Mouse (Mus musculus): Measurements from ENCODE around the gene Ablim1.

DNA sequence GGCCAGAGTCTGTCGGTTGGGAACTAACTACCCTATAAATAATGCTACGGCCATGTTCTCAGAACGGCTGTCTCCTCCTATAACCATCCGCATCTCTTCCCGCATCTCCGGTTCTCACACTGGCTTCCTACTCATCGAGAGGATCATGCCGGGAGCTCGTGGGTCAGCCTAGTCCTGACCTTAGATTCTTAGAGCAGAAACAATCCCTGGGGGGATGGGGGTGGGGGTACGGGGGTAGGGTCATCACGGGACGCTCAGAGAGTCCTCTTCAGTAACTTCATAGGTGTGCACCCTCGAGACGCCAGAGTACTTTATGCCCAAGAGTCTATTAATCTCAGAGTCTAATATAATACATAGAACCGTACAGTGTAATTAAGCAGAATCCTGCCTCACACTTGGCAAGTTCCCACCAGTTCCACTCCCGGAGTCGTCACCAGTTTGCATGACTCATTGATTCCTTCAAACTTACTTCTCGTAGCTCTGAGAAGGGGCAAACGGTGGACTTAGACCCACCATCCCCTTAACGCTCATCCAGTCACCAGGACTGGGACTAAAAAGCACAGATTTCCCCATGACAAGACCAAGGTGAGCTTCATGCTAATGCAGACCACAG, 156.9 kb downstream of the Ablim1 start:
- TF ChIP-seq MYOD1 (IDR thresholded peaks at IDR 0.05; ENCODE audit: control insufficient read depth, insufficient read length, low read depth) (no peak), CTCF (IDR thresholded peaks at IDR 0.05; ENCODE audit: control insufficient read depth, insufficient read depth, insufficient read length) (no peak), FOSL1 (IDR thresholded peaks at IDR 0.05; ENCODE audit: insufficient read depth, low read length, poor library complexity, severe bottlenecking) (no peak), USF1 (IDR thresholded peaks at IDR 0.05; ENCODE audit: low read depth) (no peak)

Measured in C2C12 (cell line).